ENCODE assay signal across 13 mouse cellular contexts in the genomic region with DNA sequence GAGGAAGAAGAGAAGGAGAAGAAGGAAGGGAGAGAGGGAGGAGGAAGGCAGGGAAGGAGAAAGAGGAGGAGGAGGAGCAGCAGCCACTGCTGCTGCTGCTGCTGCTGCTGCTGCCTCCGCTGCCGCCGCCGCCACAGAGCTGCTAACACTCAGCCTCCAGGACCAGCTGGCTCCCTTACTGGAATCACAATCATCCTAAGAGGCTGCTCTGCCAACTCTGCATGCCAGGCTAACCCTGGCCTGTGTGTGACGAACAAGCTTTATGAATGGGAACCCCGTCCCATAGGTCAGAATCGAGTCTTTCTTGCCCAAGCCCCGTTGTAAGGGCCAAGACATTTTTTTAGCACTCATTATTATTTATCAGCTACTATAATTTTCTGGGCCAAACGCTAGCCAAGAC. TPM values are rescaled to one million over a fixed set of nuclear protein-coding genes. Genes with fewer than 3 reads are reported as not detected.
DNase-seq lines count a peak whose midpoint lies in the region; TF ChIP-seq lines count a peak whose summit lies in the region.
"Had no signal": no experiment of that assay in that cellular context is flagged by ENCODE, and none has a peak within 500 bp of the region (broad histone marks: within the 10 kb centered on the region; RNA-seq: fewer than 3 reads in every experiment).

No protein-coding gene starts in this region.

- peak; percentile 18 for DNase-seq in gastrocnemius, adult 2 months
- DNase-seq in gastrocnemius, postnatal 14 days = no peak
- peak in 1 of 2 experiments; percentile 13 for DNase-seq in left cerebral cortex, adult 2 months (ENCODE audit: extremely low spot score in 1 of 2, low spot score in 2 of 2)
- DNase-seq in left cerebral cortex, adult 11 months (ENCODE audit: low spot score) = no peak
- DNase-seq in right cerebral cortex, postnatal 10 days (ENCODE audit: low spot score in 2 of 2) = peak; percentile 34 to 36
- DNase-seq in right cerebral cortex, postnatal 14 days = no peak
- no peak for DNase-seq in spleen, postnatal 10 days (ENCODE audit: low spot score in 2 of 2)
- DNase-seq: adrenal gland, postnatal 25 days; kidney, adult 18-20 months; liver, embryonic 13.5 days; retina, postnatal 1 day had no signal

- no peak for TF ChIP-seq CTCF in gastrocnemius, adult 2 months (IDR thresholded peaks at IDR 0.05)
- TF ChIP-seq CTCF in left cerebral cortex, adult 2 months (IDR thresholded peaks at IDR 0.05) = no peak

- H3K4me3 ChIP-seq in gastrocnemius, adult 2 months = peak overlapping the region; percentile 52
- peak overlapping the region; percentile 18; the same call in 1 of the 2 replicates for H3K4me3 ChIP-seq in left cerebral cortex, adult 2 months
- H3K4me3 ChIP-seq: hindbrain, embryonic 15.5 days; limb, embryonic 10.5 days; liver, embryonic 13.5 days had no signal

- peak overlapping the region; percentile 38; the same call in 1 of the 2 replicates for H3K27ac ChIP-seq in gastrocnemius, adult 2 months
- H3K27ac ChIP-seq in left cerebral cortex, adult 2 months = no peak overlapping the region
- H3K27ac ChIP-seq: hindbrain, embryonic 15.5 days; limb, embryonic 10.5 days; liver, embryonic 13.5 days had no signal

- intact Hi-C loops in gastrocnemius, adult 2 months (cut with DNase I) = no loop called here
- intact Hi-C loops in gastrocnemius, postnatal 14 days (cut with DNase I; ENCODE audit: low total_unique reads) = no loop called here
- intact Hi-C loops in left cerebral cortex, adult 2 months (cut with DNase I) = loop anchor here (5.0 kb wide), 1 partner anchor 131 kb away; no protein-coding TSS in a partner anchor

RNA-seq across cellular contexts. Expression of gene Flt1, which starts 9.5 kb away (rescaled TPM):
- 10 to 100 TPM; 32.7 to 42.2 TPM for total RNA-seq in gastrocnemius, adult 2 months (2021)
- total RNA-seq in gastrocnemius, postnatal 14 days (2021) = 10 to 100 TPM; 14.9 to 21.6 TPM
- total RNA-seq in left cerebral cortex, adult 2 months (2021) = 10 to 100 TPM; 35.2 to 37.9 TPM

Comparison
In these comparisons a context has a peak if more than half of its experiments do, and no peak if none do; other contexts are left out.
1. DNase-seq: peak in gastrocnemius, adult 2 months (single experiment) and right cerebral cortex, postnatal 10 days (2 of 2); none in gastrocnemius, postnatal 14 days (single experiment), left cerebral cortex, adult 11 months (single experiment), right cerebral cortex, postnatal 14 days (single experiment) and spleen, postnatal 10 days (0 of 2).